Mouse (Mus musculus) midbrain, embryonic 12.5 days (tissue): ENCODE results near the gene Ltb. TPM values are rescaled to one million over a fixed set of nuclear protein-coding genes. Genes with fewer than 3 reads are reported as not detected.

Experiments used
- ATAC-seq: fragments of 200-750 bp; cut with Nextera tagmentation; 2 replicates; pipeline ENCODE4 v1.8.0; 2017; ENCODE audit warnings: low read depth, moderate TSS enrichment, moderate library complexity; ENCODE audit not compliant: low FRiP score
- H3K27ac ChIP-seq: fragments of 300-500 bp; sonication (generic); replicated peaks from 2 replicates; pipeline ENCODE4 v1.5.1; 2016; ENCODE audit warnings: mild to moderate bottlenecking
- H3K27me3 ChIP-seq: fragments of 300-500 bp; sonication (generic); 2 replicates; pipeline ENCODE4 v1.6.1; 2016; ENCODE audit warnings: mild to moderate bottlenecking
- H3K36me3 ChIP-seq: fragments of 300-500 bp; sonication (generic); 2 replicates; pipeline ENCODE4 v1.6.1; 2016
- H3K4me1 ChIP-seq: fragments of 300-500 bp; sonication (generic); 2 replicates; pipeline ENCODE4 v1.6.1; 2016
- H3K4me2 ChIP-seq: fragments of 300-500 bp; sonication (generic); replicated peaks from 2 replicates; pipeline ENCODE4 v1.6.1; 2016; ENCODE audit warnings: mild to moderate bottlenecking, moderate library complexity
- H3K4me3 ChIP-seq: fragments of 300-500 bp; sonication (generic); 2 replicates; pipeline ENCODE4 v1.5.1; 2016; ENCODE audit warnings: mild to moderate bottlenecking
- H3K9ac ChIP-seq: fragments of 300-500 bp; sonication (generic); replicated peaks from 2 replicates; pipeline ENCODE4 v1.6.1; 2016; ENCODE audit warnings: mild to moderate bottlenecking, moderate library complexity
- H3K9me3 ChIP-seq: fragments of 300-500 bp; sonication (generic); 2 replicates; pipeline ENCODE4 v1.6.1; 2016; ENCODE audit warnings: mild to moderate bottlenecking
- WGBS: fragments of 180-500 bp; shearing (Covaris S2); methylation state at CpG from one replicate; pipeline ENCODE4 v1.1.7; 2016; 5-methylcytosine and 5-hydroxymethylcytosine counted together
- polyA plus RNA-seq: library from polyadenylated mRNA; unstranded; fragments of >200 nt; fragmentation: Nextera tagmentation; extraction: Ambion mirVana; gene quantifications from 2 replicates; pipeline ENCODE4 v1.2.1, GENCODE M21; 2016

The Ltb gene
- polyA plus RNA-seq, 1 experiment from 2014 or later, result 0.48 TPM

DNA sequence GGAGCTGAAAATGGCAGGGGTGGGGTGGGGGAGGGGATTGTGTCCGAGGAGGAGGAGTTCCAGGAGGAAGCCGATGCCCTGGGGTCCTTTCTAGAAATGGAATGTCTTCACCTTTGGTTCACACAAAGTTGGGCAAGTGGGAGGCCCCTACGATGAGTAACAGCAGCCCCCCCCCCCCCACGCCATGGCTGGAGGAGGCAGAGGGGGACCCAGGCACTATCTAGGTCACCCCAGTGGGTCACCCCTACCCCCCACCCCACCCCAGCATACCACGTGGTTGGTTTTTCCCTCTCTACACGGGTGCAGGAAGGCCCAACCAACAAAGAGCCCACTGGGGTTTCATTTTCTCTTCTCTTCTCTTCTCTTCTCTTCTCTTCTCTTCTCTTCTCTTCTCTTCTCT is 2.9 kb downstream of the Ltb start:
- 59% methylated on average over 6 of the region's 6 CpGs for WGBS
- Histone ChIP-seq H3K27ac (no peak overlapping the region), H3K4me2 (no peak overlapping the region), H3K36me3 (no peaks in the 10 kb centered on the region), H3K4me3 (no peak overlapping the region), H3K9me3 (no peaks in the 10 kb centered on the region), H3K9ac (no peak overlapping the region), H3K27me3 (peaks cover 61% of the 10 kb centered on the region), H3K4me1 (peaks cover 11% of the 10 kb centered on the region)
- ATAC-seq, result no peak

DNA sequence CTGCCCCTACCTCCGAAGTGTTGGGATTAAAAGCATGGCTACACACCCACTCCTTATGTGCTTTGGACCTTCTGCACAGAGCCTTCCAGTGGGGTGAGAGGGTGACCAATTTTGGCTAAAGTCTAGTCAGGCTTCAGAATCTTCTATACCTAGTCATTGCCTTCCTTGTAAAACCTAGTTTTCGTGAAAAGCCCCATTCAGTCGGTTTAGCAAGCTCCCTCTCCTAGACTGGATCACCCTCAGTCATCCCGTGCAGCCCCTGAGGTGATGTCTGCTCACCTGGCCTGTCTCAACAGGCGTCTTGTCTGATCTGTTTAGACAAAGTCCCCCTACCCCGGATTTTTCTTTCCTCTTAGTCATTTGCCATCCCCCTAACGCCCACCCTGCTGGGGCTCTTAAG is 3.8 kb downstream of the Ltb start:
- Histone ChIP-seq H3K4me3 (no peak overlapping the region), H3K27ac (no peak overlapping the region), H3K4me2 (no peak overlapping the region), H3K36me3 (no peaks in the 10 kb centered on the region), H3K9me3 (no peaks in the 10 kb centered on the region), H3K9ac (no peak overlapping the region), H3K4me1 (peaks cover 11% of the 10 kb centered on the region), H3K27me3 (peaks cover 69% of the 10 kb centered on the region)
- WGBS, result 64% methylated on average over 7 of the region's 7 CpGs
- ATAC-seq, result no peak

GRCm38 (mm10) chr17:35198946-35199345 is 4.7 kb downstream of the Ltb start:
- no peak overlapping the region for H3K4me3 ChIP-seq
- no peak overlapping the region for H3K9ac ChIP-seq
- WGBS, result 36% methylated on average over 8 of the region's 8 CpGs
- H3K4me1 ChIP-seq, result peaks cover 11% of the 10 kb centered on the region
- no peak overlapping the region for H3K27ac ChIP-seq
- no peaks in the 10 kb centered on the region for H3K9me3 ChIP-seq
- no peak overlapping the region for H3K4me2 ChIP-seq
- H3K36me3 ChIP-seq, result no peaks in the 10 kb centered on the region
- no peak for ATAC-seq
- H3K27me3 ChIP-seq, result peaks cover 77% of the 10 kb centered on the region

GRCm38 (mm10) chr17:35200398-35200797 is 6.2 kb downstream of the Ltb start:
- Histone ChIP-seq H3K27me3 (peaks cover 77% of the 10 kb centered on the region), H3K4me3 (no peak overlapping the region), H3K4me2 (no peak overlapping the region), H3K9me3 (no peaks in the 10 kb centered on the region), H3K27ac (no peak overlapping the region), H3K9ac (no peak overlapping the region), H3K4me1 (peaks cover 11% of the 10 kb centered on the region), H3K36me3 (no peaks in the 10 kb centered on the region)
- WGBS, result 94% methylated on average over 11 of the region's 11 CpGs
- no peak for ATAC-seq

- H3K9ac ChIP-seq, result no peak overlapping the region
- H3K4me2 ChIP-seq, result no peak overlapping the region
- 82% methylated on average over 11 of the region's 11 CpGs for WGBS
- H3K27ac ChIP-seq, result no peak overlapping the region
- H3K27me3 ChIP-seq, result peaks cover 71% of the 10 kb centered on the region
- H3K9me3 ChIP-seq, result no peaks in the 10 kb centered on the region
- no peak for ATAC-seq
- H3K4me1 ChIP-seq, result peaks cover 4% of the 10 kb centered on the region
- no peaks in the 10 kb centered on the region for H3K36me3 ChIP-seq
- H3K4me3 ChIP-seq, result no peak overlapping the region
These were observed 6.9 kb downstream of the Ltb start for GRCm38 (mm10) chr17:35201128-35201527.

DNA sequence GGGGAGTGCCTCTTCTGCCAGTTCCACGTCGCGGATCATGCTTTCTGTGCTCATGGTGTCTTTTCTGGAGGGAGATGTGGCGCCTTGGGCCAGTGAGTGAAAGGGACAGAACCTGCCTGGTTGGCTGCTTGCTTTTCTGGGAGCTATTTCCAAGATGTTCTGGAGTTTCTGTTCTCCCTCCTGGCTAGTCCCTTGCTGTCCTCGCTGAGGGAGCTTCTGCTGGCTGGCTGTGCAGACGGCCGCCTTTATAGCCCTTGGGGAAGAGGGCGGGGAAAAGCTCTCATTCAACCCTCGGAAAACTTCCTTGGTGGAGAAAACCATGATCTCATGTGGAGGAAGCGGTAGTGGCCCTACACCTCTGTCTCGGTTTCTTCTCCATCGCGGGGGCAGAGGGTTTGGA is 7.5 kb downstream of the Ltb start, which contains the start of gene Tnf:
Gene Tnf (minus strand): TSS at position 221 of the 400 bp plus-strand sequence.
- H3K36me3 ChIP-seq, result no peaks in the 10 kb centered on the region

DNA sequence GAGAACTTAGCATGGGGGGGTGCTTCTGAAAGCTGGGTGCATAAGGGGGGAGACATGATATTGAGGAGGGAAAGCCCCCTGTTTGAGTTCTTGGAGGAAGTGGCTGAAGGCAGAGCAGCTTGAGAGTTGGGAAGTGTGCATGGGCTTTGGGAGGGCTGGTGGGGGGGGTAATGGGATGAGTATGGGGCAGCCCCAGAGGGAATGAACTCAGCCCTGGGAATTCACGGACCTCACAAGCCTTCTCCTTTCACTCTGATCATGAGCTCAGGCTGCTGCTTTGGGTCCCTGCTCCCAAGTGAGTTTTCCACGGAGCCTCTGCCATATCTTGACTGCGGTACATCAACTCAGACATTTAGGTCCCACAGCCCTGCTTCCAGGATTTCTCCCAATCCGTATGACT is 8.2 kb downstream of the Ltb start:
- Histone ChIP-seq H3K36me3 (no peaks in the 10 kb centered on the region), H3K4me3 (no peak overlapping the region), H3K9ac (no peak overlapping the region), H3K4me2 (no peak overlapping the region), H3K9me3 (no peaks in the 10 kb centered on the region), H3K4me1 (0 out of 2 replicates have a peak, but pooled peaks cover 2% of the 10 kb centered on the region), H3K27ac (no peak overlapping the region), H3K27me3 (peaks cover 60% of the 10 kb centered on the region)
- 78% methylated on average over 4 of the region's 4 CpGs for WGBS
- no peak for ATAC-seq

More for the DNA sequence above, 7.5 kb downstream of the Ltb start, which contains the start of gene Tnf:
- Histone ChIP-seq H3K4me3 (no peak within 1 kb of the TSS), H3K9ac (no peak within 1 kb of the TSS), H3K4me1 (0 out of 2 replicates have a peak, but pooled peaks cover 2% of the 10 kb centered on the region), H3K9me3 (no peaks in the 10 kb centered on the region), H3K27me3 (peaks cover 65% of the 10 kb centered on the region), H3K27ac (no peak within 1 kb of the TSS), H3K4me2 (no peak within 1 kb of the TSS)
- no peak for ATAC-seq
- WGBS, result 54% methylated on average over 13 of the region's 13 CpGs

DNA sequence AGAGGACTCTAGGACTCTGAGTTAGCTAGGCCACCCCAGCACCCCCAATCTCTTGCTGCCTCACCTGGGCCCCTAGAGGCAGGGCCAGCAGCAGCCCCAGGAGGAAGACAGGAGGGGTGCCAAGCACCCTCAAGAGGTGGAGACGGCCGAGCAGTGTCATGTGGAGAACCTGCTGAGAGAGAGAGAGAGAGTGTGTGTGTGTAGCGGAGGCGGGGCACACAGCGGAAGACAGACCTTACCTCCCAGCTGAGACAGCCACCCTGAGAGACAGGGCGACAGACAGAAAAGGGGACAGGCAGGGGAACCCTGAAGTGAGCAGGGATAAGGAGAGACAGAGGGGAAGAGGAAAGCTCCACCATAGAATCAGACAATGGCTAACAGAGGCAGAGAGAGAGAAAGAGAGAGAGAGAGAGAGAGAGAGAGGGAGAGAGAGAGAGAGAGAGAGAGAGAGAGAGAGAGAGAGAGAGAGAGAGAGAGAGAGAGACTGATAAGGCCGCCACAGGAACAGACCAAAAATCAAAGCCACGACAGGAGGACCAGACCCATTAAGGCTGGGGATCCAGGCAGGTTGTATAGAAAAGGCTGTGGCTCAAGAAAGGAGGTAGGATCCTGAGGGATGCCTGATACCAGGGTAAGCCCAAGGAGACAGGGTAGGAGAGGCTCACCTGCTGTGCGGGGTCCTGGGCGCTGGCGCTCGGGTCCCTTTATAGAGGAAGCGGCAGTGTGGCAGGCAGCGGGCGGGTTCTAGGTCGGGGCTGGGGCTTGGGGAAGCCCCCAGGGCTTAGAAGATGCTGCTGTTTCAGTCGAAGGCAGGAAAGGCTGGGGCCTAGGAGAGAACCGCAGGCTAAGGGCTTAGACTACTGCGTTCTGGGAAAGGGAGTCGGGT is 10.5 kb downstream of the Ltb start, which contains the start of gene Lta:
Gene Lta (minus strand): TSS at position 858 of the 886 bp plus-strand sequence.
- H3K9ac ChIP-seq, result no peak within 1 kb of the TSS; the same call in 1 of the 2 replicates
- ATAC-seq, result no peak

GRCm38 (mm10) chr17:35205380-35205769 is 11.1 kb downstream of the Ltb start:
- WGBS, result 70% methylated on average over 10 of the region's 10 CpGs
- ATAC-seq, result no peak
- Histone ChIP-seq H3K4me3 (no peak overlapping the region), H3K4me1 (0 out of 2 replicates have a peak, but pooled peaks cover 2% of the 10 kb centered on the region), H3K4me2 (no peak overlapping the region), H3K36me3 (no peaks in the 10 kb centered on the region), H3K9ac (no peak overlapping the region), H3K27me3 (peaks cover 50% of the 10 kb centered on the region), H3K27ac (no peak overlapping the region), H3K9me3 (no peaks in the 10 kb centered on the region)

More for the DNA sequence above, 10.5 kb downstream of the Ltb start, which contains the start of gene Lta:
- Histone ChIP-seq H3K9me3 (no peaks in the 10 kb centered on the region), H3K4me1 (0 out of 2 replicates have a peak, but pooled peaks cover 2% of the 10 kb centered on the region), H3K4me3 (no peak within 1 kb of the TSS), H3K27ac (no peak within 1 kb of the TSS), H3K27me3 (peaks cover 54% of the 10 kb centered on the region), H3K36me3 (no peaks in the 10 kb centered on the region), H3K4me2 (no peak within 1 kb of the TSS)
- 31% methylated on average over 20 of the region's 20 CpGs for WGBS

DNA sequence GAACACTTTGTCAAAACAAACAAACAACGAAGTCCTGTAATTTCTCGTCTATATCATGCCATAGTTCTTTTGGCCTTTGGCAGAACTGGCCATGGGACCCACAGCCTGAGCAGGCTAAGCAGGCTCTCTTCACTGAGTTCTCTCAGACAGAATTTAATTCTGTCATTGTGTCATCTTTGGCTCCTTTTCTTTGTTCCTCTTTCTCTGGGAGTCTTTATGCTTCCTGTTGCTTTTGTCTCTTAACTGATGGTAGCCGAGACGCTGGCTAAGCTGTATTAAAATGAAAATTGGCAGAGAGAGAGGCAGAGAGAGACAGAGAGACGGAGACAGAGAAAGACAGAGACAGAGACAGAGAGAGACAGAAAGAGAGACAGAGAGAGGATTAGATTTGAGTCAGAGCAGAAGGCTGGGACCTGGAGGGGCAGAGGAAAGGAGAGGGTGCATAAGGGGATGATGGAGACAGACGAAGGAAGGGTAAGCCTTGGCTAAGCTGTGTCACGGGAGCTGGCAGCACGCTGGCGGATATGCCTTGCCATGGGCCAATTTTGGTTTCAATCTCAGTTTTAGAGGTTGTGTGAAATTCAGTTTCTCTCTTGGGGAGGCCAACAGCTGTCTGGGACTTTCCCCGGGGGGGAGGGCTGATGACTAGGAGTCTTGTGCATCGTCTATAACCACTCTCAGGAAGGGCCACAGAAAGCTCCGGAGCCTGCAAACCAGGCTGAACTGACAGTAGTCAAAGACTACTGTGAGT is 15.7 kb downstream of the Ltb start:
- Histone ChIP-seq H3K9ac (no peak overlapping the region), H3K4me3 (no peak overlapping the region), H3K4me2 (no peak overlapping the region), H3K27me3 (peaks cover 5% of the 10 kb centered on the region; the same call in 1 of the 2 replicates), H3K27ac (no peak overlapping the region), H3K36me3 (no peaks in the 10 kb centered on the region), H3K4me1 (0 out of 2 replicates have a peak, but pooled peaks cover 2% of the 10 kb centered on the region), H3K9me3 (no peaks in the 10 kb centered on the region)
- no peak for ATAC-seq
- WGBS, result 68% methylated on average over 12 of the region's 12 CpGs

DNA sequence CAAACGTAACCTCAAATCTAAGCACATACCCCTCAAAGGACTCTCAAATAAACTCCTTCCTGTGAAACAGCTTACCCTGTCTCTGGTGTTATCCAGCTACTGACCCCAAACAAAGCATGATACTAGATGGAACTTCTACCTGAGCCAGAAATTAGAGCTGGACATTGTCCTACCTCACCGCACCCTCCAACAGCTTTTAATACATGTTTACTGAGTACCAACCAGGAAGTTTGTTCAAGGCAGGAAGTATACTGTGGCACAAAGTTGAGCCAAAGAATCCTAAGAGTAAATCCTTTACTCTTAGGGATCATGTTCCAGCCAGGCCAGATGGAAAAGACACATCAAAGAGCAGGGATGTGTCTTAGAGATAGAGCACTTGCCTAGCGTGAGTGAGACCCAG is 16.4 kb downstream of the Ltb start:
- Histone ChIP-seq H3K4me3 (no peak overlapping the region), H3K27ac (no peak overlapping the region), H3K27me3 (no peaks in the 10 kb centered on the region), H3K9ac (no peak overlapping the region), H3K9me3 (no peaks in the 10 kb centered on the region), H3K4me1 (no peaks in the 10 kb centered on the region), H3K36me3 (no peaks in the 10 kb centered on the region), H3K4me2 (no peak overlapping the region)
- ATAC-seq, result no peak
- WGBS, result 81% methylated on average over 3 of the region's 3 CpGs

DNA sequence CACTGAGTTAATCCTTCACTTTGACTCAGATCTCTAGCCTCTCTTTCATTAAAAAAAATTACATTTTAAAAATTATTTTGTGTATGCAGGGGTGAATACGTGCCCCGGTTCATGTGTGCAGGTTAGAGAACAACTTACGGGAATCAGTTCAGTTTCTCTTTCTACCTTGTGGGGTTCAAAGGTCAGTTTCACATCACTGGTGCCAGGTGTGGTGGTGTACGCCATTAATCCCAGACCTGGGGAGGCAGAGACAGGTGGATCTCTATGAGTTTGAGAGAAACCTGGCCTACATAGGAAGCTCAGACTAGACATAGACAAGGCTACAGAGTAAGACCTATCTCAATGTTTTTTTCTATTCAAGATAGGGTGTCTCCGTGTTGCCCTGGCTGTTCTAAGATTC is 18.8 kb downstream of the Ltb start:
- H3K9ac ChIP-seq, result no peak overlapping the region
- no peaks in the 10 kb centered on the region for H3K4me1 ChIP-seq
- no peak for ATAC-seq
- H3K4me3 ChIP-seq, result no peak overlapping the region
- no peaks in the 10 kb centered on the region for H3K27me3 ChIP-seq
- 90% methylated on average over 5 of the region's 5 CpGs for WGBS
- H3K4me2 ChIP-seq, result no peak overlapping the region
- H3K36me3 ChIP-seq, result no peaks in the 10 kb centered on the region
- H3K27ac ChIP-seq, result no peak overlapping the region
- H3K9me3 ChIP-seq, result no peaks in the 10 kb centered on the region
